Mouse (Mus musculus): ENCODE results near the gene Obp2b.

The Obp2b gene

DNA sequence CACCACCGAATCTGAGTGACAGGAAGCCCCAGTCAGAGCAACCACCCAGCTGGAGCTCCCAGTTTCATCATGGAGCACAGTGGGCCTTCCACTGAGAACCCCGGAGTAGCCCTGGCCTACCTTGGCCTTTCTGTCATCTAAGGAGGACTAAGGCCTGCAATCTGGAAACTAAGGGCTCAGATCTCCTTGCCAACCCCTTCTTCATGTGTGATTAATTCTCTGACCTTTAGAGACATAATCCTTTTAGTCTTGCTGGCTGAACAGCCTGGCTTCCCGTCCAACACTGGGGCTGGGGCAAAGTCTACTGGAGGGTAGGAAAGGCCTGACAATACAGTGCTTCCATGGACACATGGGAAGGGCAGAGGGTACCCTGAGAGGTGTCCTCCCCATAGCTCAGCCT lies 39.2 kb downstream of the Obp2b start:
- no peak for DNase-seq (ENCODE audit: extremely low read depth, insufficient read length, low spot score)

DNA sequence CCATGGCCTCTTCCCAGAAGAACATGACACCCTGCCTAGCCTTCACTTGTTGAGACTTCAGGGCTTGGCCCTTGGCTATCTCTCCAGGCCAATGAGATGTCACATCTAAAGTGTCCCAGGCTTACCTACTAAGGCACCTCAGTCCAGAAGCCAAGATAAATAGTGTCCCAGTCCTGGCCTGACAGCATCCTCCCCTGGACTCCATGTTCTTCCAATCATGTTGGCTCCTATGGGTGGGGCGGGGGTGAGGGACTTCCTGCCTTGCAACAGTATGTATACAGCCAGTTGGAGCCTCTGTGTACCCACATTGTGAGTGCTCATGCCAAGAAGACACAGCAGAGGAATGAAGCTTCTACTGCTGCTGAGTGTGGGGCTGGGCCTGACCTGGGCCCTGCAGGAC lies 39.9 kb downstream of the Obp2b start, which contains the start of gene Lcn11:
TSS of gene Lcn11 (plus strand) at position 301 of the 400 bp plus-strand sequence.
- no peak for DNase-seq (ENCODE audit: extremely low read depth, insufficient read length, low spot score)

DNA sequence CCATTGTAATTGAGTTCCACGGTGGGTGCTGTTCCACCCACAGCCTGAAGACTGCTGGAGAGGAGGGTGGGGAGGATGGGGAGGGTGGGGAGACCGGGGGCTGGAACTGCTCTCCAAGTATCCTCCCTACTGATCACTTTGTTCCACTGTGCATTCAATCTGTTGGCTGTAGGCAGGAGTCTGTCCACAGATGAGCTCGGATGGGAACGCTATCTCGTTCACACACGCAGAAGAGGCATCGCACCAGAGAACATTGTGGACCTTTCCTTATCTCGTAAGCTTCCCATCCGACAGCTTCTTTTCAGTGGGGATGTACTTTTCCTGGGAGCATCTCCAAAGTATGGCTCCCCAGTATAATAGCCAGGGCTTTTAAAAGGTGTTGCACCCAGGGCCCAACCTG lies 42.3 kb downstream of the Obp2b start:
- no peak for DNase-seq (ENCODE audit: extremely low read depth, insufficient read length, low spot score)

DNA sequence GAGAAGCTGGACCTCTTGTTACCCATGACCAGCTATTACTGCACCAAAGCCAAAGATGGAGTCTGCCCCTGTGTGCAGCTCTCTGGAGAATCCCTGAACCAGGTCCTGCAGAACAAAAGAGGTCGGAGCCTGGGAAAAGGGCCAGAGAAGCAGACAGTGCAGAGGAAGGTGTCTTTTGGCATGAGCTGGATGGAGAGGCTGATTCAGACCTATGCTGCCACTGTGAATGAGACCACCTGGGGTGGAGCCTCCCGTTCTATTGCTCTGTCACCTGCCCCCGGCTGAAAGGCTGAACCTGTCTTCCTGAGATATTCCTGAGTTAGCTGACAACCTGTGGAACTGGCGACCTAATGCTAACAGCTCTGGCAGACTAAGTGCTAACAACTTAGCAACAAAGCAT lies 44.1 kb downstream of the Obp2b start:
- no peak for DNase-seq (ENCODE audit: extremely low read depth, insufficient read length, low spot score)

DNA sequence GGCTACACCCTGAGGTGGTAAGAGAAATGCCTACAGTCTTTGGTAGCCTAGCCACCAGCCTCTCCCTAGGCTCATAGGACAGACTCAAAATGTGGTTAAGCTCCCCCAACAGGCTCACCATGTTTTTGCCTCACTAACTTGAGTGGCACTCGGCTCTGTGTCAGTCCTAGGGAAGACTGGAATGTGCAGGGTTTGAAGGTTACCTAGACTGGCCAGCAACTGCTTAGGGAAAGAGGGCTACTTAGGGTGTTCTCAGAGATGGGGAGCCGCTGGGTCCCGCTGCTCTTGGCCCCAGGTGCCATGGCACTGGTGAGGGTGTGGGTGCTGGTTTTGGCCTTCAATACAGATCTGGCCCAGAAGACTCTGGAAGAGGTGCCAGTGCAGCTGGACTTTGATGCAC lies 45.1 kb downstream of the Obp2b start, which contains the start of gene Gm13539:
TSS of gene Gm13539 (plus strand) at position 301 of the 400 bp plus-strand sequence.
- DNase-seq (ENCODE audit: extremely low read depth, insufficient read length, low spot score): no peak

DNA sequence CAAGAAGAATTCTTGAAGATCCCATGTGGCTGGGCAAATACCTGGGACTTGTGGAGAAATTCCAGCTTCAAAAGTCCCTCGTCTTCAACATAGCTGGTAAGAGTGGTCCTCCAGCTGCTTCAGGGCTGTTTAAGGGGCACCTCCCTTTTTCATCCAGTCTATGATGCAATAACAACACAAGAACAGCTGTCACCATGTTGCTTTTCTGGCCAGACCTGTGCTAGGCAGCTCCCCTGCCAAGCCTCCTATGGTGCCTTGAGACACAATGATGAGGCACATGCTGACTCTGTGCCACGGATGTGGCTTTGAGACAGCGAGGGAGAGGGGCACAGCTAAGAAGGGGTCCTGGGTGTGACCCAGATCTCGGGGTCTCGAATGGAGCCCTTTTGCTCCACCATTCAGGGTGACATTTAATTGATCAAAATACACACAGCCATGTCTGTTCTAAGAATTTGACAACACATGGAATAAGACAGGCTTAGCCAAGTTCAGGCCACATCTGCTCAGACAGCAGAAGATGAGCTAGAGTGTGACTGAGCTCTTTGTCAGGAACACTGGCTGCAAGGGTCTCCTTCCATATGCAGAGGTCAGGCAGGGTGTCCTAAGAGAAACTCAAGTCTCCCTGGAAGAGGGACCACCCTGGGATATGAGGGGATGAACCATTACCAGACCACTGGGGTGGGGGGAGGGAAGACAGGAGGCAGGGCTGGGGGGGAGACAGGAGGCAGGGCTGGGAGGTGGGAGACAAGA lies 48.9 kb downstream of the Obp2b start:
- no peak for DNase-seq (ENCODE audit: extremely low read depth, insufficient read length, low spot score)

DNA sequence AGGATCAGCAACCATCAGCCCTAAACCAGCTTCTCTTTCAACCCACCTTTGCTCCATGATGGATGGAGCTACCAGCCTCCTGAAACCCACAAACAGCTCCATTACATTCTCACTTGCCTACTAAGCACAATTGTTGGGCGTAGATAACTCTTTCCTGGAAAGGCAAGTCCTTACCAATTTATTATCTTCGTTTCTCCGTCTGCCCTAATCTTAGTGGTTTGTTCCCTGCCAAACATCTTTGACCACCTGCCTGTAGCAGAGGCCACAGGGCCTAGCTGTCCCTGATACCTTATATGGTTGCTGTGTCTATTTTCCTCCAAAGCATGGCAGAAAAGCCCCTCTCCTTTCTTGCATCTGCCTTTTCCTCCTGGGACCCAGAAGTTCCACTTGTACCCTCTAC lies 52.3 kb downstream of the Obp2b start:
- DNase-seq (ENCODE audit: extremely low read depth, insufficient read length, low spot score): no peak

Data from 3134 (cell line).